Mouse (Mus musculus) erythroblast, embryonic 14.5 days (primary cell): ENCODE data around the gene Nutm2.

ENCODE experiments used
- GATA1 ChIP-seq: IDR thresholded peaks from 2 replicates; pipeline ENCODE4 v1.6.1; 2012; ENCODE audit warnings: low read length, inconsistent platforms, mixed read lengths
- TAL1 ChIP-seq: IDR thresholded peaks from 3 replicates; pipeline ENCODE4 v1.6.1; 2012; ENCODE audit warnings: low read length, inconsistent platforms, mixed read lengths

DNA sequence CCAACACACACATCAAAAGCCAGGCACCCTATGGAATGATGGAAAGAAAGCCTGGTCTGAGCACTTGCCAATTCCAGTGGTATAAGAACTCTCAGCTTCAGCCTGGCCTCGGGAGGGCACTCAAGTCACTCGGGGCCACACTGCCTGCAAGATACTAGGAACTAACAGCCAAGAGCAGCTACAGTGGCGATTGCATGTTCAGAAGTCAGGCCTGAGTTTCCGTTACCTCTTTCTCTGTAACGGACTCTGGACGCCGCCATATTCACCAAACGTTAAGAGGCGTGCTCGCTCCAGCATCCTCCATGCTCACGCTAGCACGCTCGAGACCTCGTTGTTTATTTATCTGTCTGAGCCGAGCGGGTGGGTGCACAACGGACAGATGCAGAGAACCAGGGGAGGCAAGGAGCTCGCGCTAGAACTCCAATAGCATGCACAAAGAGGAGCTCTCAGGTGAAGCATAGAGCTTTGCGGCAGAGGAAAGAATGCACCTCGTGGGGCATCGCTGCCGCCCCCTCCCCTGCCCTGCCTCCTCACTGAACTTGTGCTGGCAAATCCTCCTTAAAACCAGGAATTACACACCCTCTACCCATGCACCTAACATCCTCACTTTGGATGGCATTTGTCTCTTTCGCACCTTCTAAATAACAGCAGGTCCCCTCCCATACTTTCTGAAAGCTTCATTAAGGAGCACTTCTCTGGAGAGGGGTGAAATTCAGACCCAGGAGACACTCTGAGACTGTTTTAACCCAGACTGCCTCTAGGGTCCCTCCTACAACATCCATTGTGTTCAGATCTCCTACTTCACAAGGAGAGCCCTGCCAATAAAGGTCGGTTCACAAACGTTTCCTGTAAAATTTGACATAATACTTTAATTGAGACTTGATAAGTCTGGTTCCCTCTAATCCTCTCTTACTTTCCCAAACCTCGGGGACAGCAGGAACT lies 2.2 kb upstream of the Nutm2 start:
- TF ChIP-seq GATA1: no peak
- no peak for TF ChIP-seq TAL1
